Mouse (Mus musculus) intestine, embryonic 16.5 days (tissue): ENCODE data around the gene Clta. TPM values are rescaled to one million over a fixed set of nuclear protein-coding genes. Genes with fewer than 3 reads are reported as not detected.
A peak's percentile ranks its signal among the peaks of the same experiment; 100 is the strongest.

Experiments
- ATAC-seq: fragments of 200-750 bp; cut with Nextera tagmentation; 2 replicates; pipeline ENCODE4 v1.8.0; 2017; ENCODE audit warnings: moderate TSS enrichment, moderate library complexity
- H3K27ac ChIP-seq: fragments of 300-500 bp; sonication (generic); 2 replicates; pipeline ENCODE4 v1.5.1; 2014; ENCODE audit warnings: mild to moderate bottlenecking, low read length
- H3K27me3 ChIP-seq: fragments of 300-500 bp; sonication (generic); replicated peaks from 2 replicates; pipeline ENCODE4 v1.6.1; 2014; ENCODE audit warnings: low read length, control low read depth, mixed read lengths; ENCODE audit not compliant: control insufficient read depth, insufficient read depth
- H3K36me3 ChIP-seq: fragments of 300-500 bp; sonication (generic); 2 replicates; pipeline ENCODE4 v1.6.1; 2014; ENCODE audit warnings: low read length, control low read depth; ENCODE audit not compliant: control insufficient read depth, insufficient read depth
- H3K4me1 ChIP-seq: fragments of 300-500 bp; sonication (generic); 2 replicates; pipeline ENCODE4 v1.6.1; 2014; ENCODE audit warnings: low read length, control low read depth, mixed read lengths; ENCODE audit not compliant: control insufficient read depth, insufficient read depth
- H3K4me2 ChIP-seq: fragments of 300-500 bp; sonication (generic); 2 replicates; pipeline ENCODE4 v1.6.1; 2014; ENCODE audit warnings: low read depth, low read length, control low read depth
- H3K4me3 ChIP-seq: fragments of 300-500 bp; sonication (generic); 2 replicates; pipeline ENCODE4 v1.5.1; 2014; ENCODE audit warnings: mild to moderate bottlenecking, low read length
- H3K9ac ChIP-seq: fragments of 300-500 bp; sonication (generic); 2 replicates; pipeline ENCODE4 v1.6.1; 2014; ENCODE audit warnings: low read depth, low read length
- H3K9me3 ChIP-seq: fragments of 300-500 bp; sonication (generic); 2 replicates; pipeline ENCODE4 v1.6.1; 2016; ENCODE audit warnings: low read length, control low read depth; ENCODE audit not compliant: control insufficient read depth
- WGBS: fragments of 180-500 bp; shearing (Covaris S2); extraction: QIAGEN DNeasy Blood & Tissue Kit; methylation state at CpG from one replicate; pipeline ENCODE4 v1.1.7; 2014; 5-methylcytosine and 5-hydroxymethylcytosine counted together
- polyA plus RNA-seq: library from polyadenylated mRNA; unstranded; fragments of >200 nt; fragmentation: Nextera tagmentation; extraction: Ambion mirVana; gene quantifications from 2 replicates; pipeline ENCODE4 v1.2.1, GENCODE M21; 2015

The Clta gene
- polyA plus RNA-seq, 1 experiment from 2014 or later = 241 TPM

DNA sequence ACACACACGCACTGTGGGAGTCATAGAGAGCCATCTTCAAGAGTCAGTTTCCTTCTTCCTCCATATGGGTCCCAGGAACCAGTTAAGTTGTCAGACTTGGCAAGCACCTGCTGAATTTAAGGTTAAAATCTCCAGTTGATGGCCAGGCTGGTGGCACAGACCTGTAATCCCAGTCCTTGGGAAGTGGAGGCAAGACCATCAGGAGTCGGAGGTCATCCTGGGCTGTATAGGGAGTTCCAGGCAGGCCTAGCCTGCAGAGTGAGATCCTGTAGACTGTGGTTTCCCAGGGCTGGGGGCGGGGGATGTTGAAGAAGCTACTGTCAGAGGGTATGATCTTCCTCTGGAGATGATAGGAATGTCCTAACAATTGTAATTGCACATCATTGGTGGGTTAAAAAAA, 15.3 kb upstream of the Clta start:
- WGBS = 86% methylated on average over 3 of the region's 3 CpGs
- Histone ChIP-seq H3K27ac (no peak overlapping the region), H3K9ac (no peak overlapping the region), H3K9me3 (no peaks in the 10 kb centered on the region), H3K36me3 (no peaks in the 10 kb centered on the region), H3K4me1 (no peaks in the 10 kb centered on the region), H3K4me3 (no peak overlapping the region), H3K4me2 (no peak overlapping the region), H3K27me3 (no peaks in the 10 kb centered on the region)
- no peak for ATAC-seq

DNA sequence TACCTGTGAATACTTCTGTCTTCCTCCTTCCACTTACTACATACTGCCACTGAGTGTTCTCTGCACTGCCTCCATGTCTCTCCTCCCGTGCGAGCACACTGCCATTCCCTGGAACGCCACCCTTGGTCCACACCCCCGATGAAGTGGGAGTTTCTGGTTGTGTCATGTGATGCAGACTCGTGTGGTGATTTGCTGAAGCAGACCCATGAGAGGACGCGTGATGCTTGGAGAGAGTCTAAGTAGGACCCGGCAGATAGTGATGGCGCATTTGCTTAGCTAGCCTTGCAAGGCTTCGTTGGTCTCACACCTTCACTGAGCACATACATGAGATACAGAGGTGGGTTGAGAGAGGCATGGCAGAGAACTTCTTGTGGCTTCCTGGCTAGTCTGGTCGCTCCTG, 11.2 kb upstream of the Clta start:
- Histone ChIP-seq H3K9me3 (no peaks in the 10 kb centered on the region), H3K9ac (no peak overlapping the region), H3K36me3 (no peaks in the 10 kb centered on the region), H3K4me2 (no peak overlapping the region), H3K4me3 (no peak overlapping the region), H3K27me3 (no peaks in the 10 kb centered on the region), H3K4me1 (no peaks in the 10 kb centered on the region), H3K27ac (no peak overlapping the region)
- no peak for ATAC-seq
- WGBS = 94% methylated on average over 11 of the region's 11 CpGs

DNA sequence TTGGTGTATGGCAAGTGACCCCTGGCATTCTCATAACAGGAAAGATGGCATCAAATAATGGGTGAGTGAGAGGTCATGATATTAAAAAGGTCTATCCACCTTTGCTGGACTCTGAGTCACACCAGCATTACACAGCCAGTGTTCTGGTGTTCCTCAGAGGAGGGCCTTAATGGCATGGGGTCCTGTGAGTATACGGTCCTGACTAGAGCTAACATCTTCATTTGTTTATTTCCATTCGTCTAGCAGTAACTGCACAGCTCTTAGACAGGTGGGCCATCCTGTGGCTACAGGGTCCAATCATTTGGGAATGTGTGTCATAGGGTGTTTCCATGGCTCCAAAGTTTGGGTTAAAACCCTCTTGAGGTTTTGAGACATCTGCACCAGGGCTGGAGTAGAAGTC, 9.9 kb upstream of the Clta start:
- Histone ChIP-seq H3K27ac (no peak overlapping the region), H3K27me3 (no peaks in the 10 kb centered on the region), H3K4me2 (no peak overlapping the region), H3K9me3 (no peaks in the 10 kb centered on the region), H3K9ac (no peak overlapping the region), H3K4me3 (no peak overlapping the region), H3K4me1 (no peaks in the 10 kb centered on the region), H3K36me3 (no peaks in the 10 kb centered on the region)
- WGBS = 52% methylated on average over 2 of the region's 2 CpGs
- ATAC-seq = no peak

DNA sequence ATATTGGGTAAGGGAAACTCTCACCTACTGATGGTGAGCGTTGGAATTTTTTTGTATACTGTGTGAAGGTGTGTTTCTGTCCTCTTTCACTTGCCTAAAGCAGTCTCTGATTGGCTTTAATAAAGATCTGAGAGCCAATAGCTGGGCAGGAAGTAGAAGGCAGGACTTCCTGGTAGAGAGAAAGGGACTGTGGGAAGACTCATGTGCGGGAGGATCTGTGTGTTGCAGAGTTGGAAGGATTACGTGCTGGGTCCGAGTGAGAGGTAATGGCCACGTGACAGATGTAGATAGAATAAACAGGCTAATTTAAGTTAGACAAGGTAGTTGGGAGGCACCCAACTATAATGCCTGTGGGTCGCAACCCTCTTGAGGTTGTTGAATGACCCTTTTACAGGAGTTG, 630 bp upstream of the Clta start:
- H3K4me3 ChIP-seq = no peak overlapping the region
- H3K4me2 ChIP-seq = no peak overlapping the region
- H3K9me3 ChIP-seq = no peaks in the 10 kb centered on the region
- no peak overlapping the region for H3K27ac ChIP-seq
- H3K9ac ChIP-seq = no peak overlapping the region
- H3K36me3 ChIP-seq = no peaks in the 10 kb centered on the region
- no peaks in the 10 kb centered on the region for H3K27me3 ChIP-seq
- no peak for ATAC-seq
- H3K4me1 ChIP-seq = no peaks in the 10 kb centered on the region
- 67% methylated on average over 6 of the region's 6 CpGs for WGBS

DNA sequence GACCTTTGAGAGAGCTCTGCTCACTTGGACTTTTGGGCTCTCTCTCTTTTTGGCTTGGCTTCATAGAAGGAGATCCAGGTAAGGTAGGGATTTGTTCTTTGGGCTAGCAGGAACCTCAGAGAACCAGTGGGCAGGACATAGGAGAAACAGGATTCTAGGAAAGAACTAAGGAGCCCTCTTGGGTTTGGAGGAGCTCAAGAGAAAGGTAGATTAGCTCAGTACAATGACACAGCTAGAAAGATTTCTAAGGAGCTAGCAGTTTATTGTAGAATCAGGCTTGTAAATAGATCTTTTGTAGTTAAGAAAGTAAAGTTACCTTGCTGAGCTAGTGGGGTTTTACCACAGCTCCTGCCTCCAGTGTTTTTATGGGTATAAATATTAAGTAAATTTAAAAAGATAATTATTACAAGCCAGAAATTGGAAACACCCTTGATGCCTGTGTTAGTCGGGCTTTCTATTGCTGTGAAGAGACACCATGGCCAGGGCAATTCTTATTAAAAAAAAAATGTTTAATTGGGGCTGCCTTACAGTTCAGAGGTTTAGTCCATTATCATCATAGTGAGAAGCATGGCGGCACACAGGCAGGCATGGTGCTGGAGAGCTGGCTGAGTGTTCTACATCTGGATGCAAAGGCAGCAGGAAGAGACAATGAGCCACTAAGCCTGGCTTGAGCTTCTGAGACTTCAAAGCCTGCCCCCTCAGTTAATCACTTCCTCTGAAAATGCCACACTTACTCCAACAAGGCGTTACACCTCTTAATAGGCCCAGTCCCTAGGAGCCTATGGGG, 564 bp downstream of the Clta start:
- H3K9me3 ChIP-seq = no peaks in the 10 kb centered on the region
- no peaks in the 10 kb centered on the region for H3K27me3 ChIP-seq
- no peak overlapping the region for H3K4me3 ChIP-seq
- H3K27ac ChIP-seq = no peak overlapping the region
- no peaks in the 10 kb centered on the region for H3K4me1 ChIP-seq
- H3K36me3 ChIP-seq = no peaks in the 10 kb centered on the region
- no peak overlapping the region for H3K9ac ChIP-seq
- 77% methylated on average over 3 of the region's 3 CpGs for WGBS
- no peak overlapping the region for H3K4me2 ChIP-seq
- ATAC-seq = no peak

DNA sequence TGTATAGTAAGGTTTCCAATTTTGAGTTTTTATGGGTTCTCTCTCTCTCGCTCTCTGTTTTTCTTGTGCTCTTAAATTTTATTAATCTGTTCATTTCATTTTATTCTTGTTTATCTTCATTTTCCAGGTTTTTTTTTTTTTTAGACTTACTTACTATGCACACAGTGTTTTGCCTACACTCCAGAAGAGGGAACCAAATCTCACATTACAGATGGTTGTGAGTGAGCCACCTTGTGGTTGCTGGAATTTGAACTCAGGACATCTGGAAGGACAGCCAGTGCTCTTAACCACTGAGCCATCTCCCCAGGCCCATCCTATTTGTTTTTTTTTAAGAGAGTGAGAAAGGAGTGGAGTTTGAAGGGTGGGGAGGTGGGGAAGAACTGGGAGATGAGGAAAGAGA, 5.9 kb downstream of the Clta start:
- Histone ChIP-seq H3K4me3 (no peak overlapping the region), H3K4me1 (peaks cover 14% of the 10 kb centered on the region), H3K4me2 (no peak overlapping the region), H3K27ac (no peak overlapping the region), H3K27me3 (no peaks in the 10 kb centered on the region), H3K9me3 (no peaks in the 10 kb centered on the region), H3K9ac (no peak overlapping the region), H3K36me3 (no peaks in the 10 kb centered on the region)
- no peak for ATAC-seq
- 97% methylated on average over 1 of the region's 1 CpGs for whole genome bisulfite sequencing

DNA sequence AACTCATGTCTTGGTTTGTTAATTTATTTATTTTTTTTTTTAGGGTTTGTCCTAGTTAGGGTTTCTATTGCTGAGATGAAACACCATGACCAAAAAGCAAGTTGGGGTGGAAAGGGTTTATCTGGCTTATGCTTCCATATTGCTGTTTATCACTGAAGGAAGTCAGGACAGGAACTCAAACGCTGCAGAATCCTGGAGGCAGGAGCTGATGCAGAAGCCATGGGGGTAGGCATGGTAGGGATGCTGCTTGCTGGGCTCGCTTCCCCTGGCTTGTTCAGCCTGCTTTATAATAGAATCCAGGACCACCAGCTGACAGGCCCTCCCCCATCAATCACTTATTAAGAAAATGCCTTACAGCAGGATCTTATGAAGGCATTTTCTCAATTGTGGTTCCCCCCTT, 6.6 kb downstream of the Clta start:
- WGBS = 41% methylated on average over 2 of the region's 2 CpGs
- no peak overlapping the region for H3K27ac ChIP-seq
- ATAC-seq = no peak
- no peaks in the 10 kb centered on the region for H3K27me3 ChIP-seq
- H3K4me2 ChIP-seq = no peak overlapping the region
- H3K36me3 ChIP-seq = no peaks in the 10 kb centered on the region
- peaks cover 20% of the 10 kb centered on the region for H3K4me1 ChIP-seq
- no peak overlapping the region for H3K4me3 ChIP-seq
- H3K9me3 ChIP-seq = no peaks in the 10 kb centered on the region
- H3K9ac ChIP-seq = no peak overlapping the region

DNA sequence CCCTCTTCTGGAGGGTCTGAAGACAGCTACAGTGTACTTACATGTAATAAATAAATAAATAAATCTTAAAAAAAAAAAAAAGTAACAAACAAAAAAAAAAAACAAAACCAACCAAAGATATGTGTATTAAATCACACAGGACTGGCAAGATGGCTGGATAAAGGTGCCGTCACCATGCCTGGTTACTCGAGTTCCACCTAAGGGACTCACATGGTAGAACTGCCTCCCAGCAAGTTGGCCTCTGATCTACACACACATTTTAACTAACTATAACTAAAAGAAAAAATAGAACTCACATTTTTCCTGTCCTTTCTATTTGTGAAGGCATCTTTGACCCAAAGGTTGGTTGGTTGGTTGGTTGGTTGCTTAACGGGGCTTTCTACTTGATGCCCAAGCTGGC, 7.5 kb downstream of the Clta start:
- H3K27me3 ChIP-seq = no peaks in the 10 kb centered on the region
- 83% methylated on average over 3 of the region's 3 CpGs for WGBS
- H3K36me3 ChIP-seq = no peaks in the 10 kb centered on the region
- peak overlapping the region; percentile 58 for H3K4me2 ChIP-seq
- H3K27ac ChIP-seq = no peak overlapping the region
- peaks cover 24% of the 10 kb centered on the region for H3K4me1 ChIP-seq
- peak overlapping the region; percentile 88 for H3K4me3 ChIP-seq
- H3K9ac ChIP-seq = peak overlapping the region; percentile 94
- no peak for ATAC-seq
- no peaks in the 10 kb centered on the region for H3K9me3 ChIP-seq

DNA sequence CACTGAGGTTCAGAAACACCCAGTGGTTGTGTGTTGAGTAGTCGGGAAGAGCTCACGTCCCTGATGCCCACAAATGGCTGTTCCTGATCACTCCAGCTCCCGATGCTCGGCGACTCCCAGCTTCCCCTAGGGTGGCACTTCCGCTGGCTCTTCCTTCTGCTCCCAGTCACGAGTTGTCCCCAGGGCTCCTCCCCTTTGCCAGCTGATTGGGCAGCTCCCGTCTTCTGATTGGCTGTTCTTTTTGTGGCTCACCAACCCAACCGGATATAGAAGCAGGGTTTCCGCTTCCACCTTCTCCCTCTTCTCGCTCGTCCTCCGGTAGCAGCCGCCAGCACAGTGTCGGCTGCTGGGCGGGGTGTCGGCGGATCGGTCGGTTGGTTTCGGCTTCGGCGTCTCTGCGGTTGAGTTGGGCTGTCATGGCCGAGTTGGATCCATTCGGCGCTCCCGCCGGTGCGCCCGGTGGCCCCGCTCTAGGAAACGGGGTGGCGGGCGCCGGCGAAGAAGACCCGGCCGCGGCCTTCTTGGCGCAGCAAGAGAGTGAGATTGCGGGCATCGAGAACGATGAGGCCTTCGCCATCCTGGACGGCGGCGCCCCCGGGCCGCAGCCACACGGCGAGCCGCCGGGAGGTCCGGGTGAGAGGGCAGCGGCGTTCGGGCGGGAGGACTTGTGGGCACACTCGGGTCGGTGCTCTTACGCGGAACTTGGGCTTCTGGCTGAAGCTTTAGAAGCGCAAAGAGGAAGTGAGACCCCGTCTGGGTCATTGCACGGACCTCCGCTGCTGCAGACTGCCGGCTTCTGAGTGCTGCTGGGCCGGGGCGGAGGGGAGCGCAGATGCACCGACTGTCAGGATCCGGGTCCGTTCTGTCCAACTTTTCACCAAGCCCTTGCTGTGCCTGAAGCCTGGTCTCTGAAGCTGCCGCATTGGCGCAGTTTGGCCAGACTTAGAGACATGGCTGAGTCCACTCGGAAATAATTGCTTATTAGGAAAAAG, 8.4 kb downstream of the Clta start:
- H3K9ac ChIP-seq = peak overlapping the region; percentile 94
- no peaks in the 10 kb centered on the region for H3K9me3 ChIP-seq
- peak overlapping the region; percentile 88 for H3K4me3 ChIP-seq
- peak overlapping the region; percentile 88 for H3K4me2 ChIP-seq
- no peaks in the 10 kb centered on the region for H3K27me3 ChIP-seq
- peak overlapping the region; percentile 84 for H3K27ac ChIP-seq
- H3K36me3 ChIP-seq = no peaks in the 10 kb centered on the region
- under 1% methylated on average over 77 of the region's 77 CpGs for WGBS
- peaks cover 24% of the 10 kb centered on the region for H3K4me1 ChIP-seq
- peak; percentile 96 for ATAC-seq
